Mouse (Mus musculus) Muller cell, postnatal 12 days (primary cell): ENCODE results near the gene Olfr750.

Experiments used
- DNase-seq: peaks from one replicate; pipeline ENCODE4 v3.0.0-alpha.2; 2015; ENCODE audit errors: inconsistent ontology term

The Olfr750 gene

DNA sequence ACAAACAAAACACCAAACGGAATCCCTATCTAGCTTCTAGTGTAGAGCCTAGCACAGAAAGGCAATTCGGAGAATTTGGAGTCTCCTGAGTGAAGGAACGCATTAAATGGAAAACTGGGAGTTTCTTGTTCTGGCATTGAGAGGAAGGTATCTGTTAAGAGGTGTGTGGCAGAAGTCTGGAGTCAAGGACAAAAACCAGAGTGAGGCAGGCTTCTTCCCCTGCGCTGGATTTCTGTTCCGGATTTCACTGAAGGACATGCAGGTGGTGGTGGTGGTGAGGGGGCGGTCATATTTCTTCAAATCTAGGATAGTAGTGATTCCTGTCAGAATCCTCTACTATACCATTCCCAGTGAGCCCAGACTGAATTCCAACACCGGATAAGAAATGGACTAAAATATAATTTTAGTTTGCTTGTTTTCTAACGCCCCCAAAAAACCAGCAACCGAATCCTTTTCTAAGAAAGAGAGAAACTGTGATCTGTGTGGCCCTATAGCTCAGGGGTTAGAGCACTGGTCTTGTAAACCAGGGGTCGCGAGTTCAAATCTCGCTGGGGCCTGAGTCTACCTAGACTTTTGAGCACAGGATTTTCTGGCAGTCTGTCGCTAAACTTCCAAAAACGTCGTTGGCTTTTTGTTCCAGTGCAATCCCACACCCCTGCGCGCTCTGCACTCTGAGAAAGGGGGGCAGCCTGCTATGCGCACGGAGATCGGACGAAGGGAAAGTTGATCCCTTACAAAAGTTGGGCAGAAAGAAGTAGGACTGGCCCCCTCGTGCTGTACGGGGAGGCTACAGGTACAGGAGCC, 14.1 kb upstream of the Olfr750 start:
- DNase-seq = peak; percentile 84

- no peak for DNase-seq
Measured at GRCm38 (mm10) chr14:51087762-51088161, 13.5 kb upstream of the Olfr750 start.

- no peak for DNase-seq
Measured at GRCm38 (mm10) chr14:51085911-51086310, 11.7 kb upstream of the Olfr750 start.

DNA sequence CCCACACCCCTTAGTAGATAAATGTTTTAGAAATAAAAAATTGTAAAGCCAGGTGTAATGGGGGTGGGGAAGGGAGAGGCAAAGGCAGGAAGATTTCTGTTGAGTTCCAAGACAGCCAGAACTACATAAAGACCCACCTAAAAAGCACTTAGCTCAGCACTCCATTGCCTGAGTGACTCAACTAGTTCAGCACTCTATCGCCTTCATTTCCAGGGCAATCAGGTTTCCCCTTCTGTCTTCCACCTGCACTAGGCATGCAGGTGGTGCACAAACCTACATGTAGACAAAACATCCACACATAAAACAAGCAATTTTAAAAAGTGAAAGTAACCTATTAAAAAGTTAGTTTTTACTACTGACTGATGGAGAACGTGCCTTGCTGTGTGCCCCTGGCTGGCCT, 10.9 kb upstream of the Olfr750 start:
- DNase-seq = no peak

GRCm38 (mm10) chr14:51083805-51084204, 9.6 kb upstream of the Olfr750 start:
- no peak for DNase-seq

DNA sequence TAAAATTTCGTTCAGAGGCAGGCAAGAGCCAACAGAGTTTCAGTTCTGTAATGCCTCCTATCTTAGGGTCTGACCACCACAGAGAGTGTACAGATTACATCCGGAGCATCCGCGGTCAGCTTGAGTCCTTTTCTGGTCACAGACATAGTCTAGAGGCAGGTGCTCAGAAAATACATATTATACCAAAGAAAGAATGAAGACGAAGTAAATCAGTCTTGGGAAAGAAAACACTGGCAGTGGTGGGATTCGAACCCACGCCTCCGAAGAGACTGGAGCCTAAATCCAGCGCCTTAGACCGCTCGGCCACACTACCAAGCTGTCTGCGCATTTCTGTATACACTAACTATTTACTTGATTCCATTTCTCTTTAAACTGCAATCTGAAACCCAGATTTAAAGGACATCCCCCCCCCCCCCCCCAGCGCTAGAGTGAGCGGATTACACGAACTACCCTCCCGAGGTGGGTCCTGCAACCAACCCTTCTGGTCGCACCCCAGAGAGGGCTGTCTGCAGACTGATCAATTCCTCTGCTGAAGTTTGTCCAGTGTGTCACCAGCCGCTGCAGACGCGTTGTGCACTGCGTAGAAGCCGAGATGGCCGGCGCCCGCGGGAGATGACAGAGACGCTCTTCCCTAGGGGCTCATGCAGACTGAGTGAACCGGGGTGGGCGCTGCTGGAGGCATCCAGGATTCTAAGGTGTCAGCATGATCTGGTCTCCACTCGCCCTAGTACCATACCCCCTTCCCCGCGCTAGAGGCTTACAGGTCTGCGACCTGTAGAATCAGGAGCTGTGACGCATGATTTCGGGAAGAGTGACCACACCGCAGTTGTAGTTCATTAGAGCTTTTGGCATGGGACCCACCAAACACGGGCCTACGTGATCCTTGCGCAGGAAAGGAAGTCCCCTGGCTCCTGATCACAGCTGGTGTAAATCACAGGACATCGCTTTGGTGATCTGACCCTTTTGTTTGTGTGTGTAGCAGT, 8.7 kb upstream of the Olfr750 start:
- DNase-seq = peak; percentile 70

- no peak for DNase-seq
Measured at GRCm38 (mm10) chr14:51081035-51081434, 6.8 kb upstream of the Olfr750 start.

- DNase-seq = no peak
Measured at GRCm38 (mm10) chr14:51079180-51079579, 4.9 kb upstream of the Olfr750 start.

- DNase-seq = peak; percentile 6
Measured at GRCm38 (mm10) chr14:51069617-51070016, 4.6 kb downstream of the Olfr750 start.

DNA sequence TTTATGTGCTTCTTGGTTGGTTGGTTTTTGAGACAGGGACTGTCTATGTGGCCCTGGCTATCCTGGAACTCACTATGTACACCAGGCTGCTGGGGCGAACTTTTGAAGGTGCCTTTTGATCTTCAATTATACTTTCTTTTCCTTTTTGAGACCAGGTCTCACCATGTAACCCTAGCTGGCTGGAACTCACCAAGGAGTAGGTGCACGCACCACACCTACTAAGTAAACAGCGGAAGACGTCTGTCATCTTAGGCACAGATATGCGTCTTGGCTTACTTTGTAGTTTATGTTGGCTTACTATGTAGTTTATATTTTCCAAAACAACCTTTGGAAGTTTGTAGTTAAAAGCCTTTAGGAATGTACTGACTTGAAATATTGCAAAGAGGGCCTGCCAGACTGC, 5.3 kb downstream of the Olfr750 start:
- no peak for DNase-seq

DNA sequence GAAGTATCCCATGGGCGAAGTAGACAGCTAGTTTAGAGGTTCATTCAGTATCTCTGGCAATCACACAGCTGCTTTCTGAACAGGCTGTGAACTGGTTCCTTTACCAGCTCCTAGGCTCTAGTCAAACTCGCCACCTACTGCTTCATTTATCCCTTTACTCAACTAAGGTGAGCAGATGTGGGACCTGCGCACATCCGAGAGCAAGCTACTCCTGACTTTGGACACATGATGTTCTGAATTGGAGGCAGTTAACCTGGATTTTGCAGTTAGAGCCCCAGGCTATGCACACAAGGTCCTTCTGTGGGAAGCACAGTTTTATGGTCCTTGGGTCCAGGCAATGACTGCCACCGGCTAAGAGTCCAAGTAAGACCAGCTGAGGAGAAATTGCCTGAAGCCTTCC, 13.5 kb downstream of the Olfr750 start:
- DNase-seq = no peak

GRCm38 (mm10) chr14:51057401-51057831, 16.8 kb downstream of the Olfr750 start, which contains the start of gene Rnase12:
Gene Rnase12, minus strand, starts transcription at chr14:51057661.
- DNase-seq = no peak

- DNase-seq = peak; percentile 19
Measured at GRCm38 (mm10) chr14:51054243-51055237, 19.7 kb downstream of the Olfr750 start.

GRCm38 (mm10) chr14:51053176-51053575, 21.1 kb downstream of the Olfr750 start:
- no peak for DNase-seq

GRCm38 (mm10) chr14:51051941-51052340, 22.3 kb downstream of the Olfr750 start:
- DNase-seq = no peak

GRCm38 (mm10) chr14:51050063-51050462, 24.2 kb downstream of the Olfr750 start, which contains the start of gene Rnase11:
Gene Rnase11, minus strand, starts transcription at chr14:51050163.
- no peak for DNase-seq

DNA sequence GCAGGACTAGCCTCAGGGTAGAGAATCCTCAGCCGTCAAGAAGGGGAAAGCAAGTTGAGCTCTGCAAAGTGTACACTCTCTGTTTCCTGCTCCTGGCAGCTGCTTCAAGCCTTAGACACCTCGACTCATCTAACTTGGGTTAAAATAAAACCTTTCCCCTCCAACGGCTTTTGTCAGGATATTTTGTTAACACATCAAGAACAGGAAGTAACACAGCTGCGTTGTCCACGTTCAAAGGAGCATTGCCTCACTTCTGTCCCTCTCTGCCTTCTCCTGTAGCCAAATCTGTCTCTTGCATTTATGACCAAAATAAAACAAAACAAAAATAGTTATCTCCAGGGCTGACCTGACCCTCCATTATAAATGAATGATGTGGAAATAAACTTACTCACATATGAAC, 26.4 kb downstream of the Olfr750 start:
- DNase-seq = no peak

- no peak for DNase-seq
Measured at GRCm38 (mm10) chr14:51041769-51042168, 32.5 kb downstream of the Olfr750 start, which contains the start of gene Rnase9. Gene Rnase9, minus strand, starts transcription at chr14:51041869.

- no peak for DNase-seq
Measured at GRCm38 (mm10) chr14:51036214-51036613, 38.0 kb downstream of the Olfr750 start.

GRCm38 (mm10) chr14:51035206-51035605, 39.0 kb downstream of the Olfr750 start:
- no peak for DNase-seq
